Mouse (Mus musculus) stomach, postnatal 0 days (tissue): ENCODE data around the gene Ankrd11.

ENCODE experiments used
- CTCF ChIP-seq: IDR thresholded peaks from 2 replicates; pipeline ENCODE4 v1.5.1; 2016; ENCODE audit warnings: antibody characterized with exemption, low read depth, mild to moderate bottlenecking, moderate library complexity
- EP300 ChIP-seq: optimal IDR thresholded peaks from 2 replicates; pipeline ENCODE3; 2016; ENCODE audit warnings: antibody characterized with exemption

GRCm38 (mm10) chr8:123082993-123083392, 40.9 kb upstream of the Ankrd11 start:
- TF ChIP-seq CTCF, result no peak
- TF ChIP-seq EP300, result no peak
